Mouse (Mus musculus) embryonic facial prominence, embryonic 11.5 days (tissue): ENCODE results near the gene Gm6583. TPM values are rescaled to one million over a fixed set of nuclear protein-coding genes. Genes with fewer than 3 reads are reported as not detected.

ENCODE experiments used
- ATAC-seq: fragments of 200-750 bp; cut with Nextera tagmentation; replicated peaks from 2 replicates; pipeline ENCODE4 v1.8.0; 2017; ENCODE audit warnings: low read depth; ENCODE audit not compliant: insufficient number of reproducible peaks, low FRiP score, low TSS enrichment
- DNase-seq: peaks from one replicate; pipeline ENCODE4 v3.0.0-alpha.2; 2015; ENCODE audit warnings: low spot score
- H3K27ac ChIP-seq: fragments of 300-500 bp; sonication (generic); replicated peaks from 2 replicates; pipeline ENCODE4 v1.5.1; 2014; ENCODE audit warnings: mild to moderate bottlenecking, low read depth, low read length, control low read depth
- H3K27me3 ChIP-seq: fragments of 300-500 bp; sonication (generic); 2 replicates; pipeline ENCODE4 v1.6.1; 2014; ENCODE audit warnings: mild to moderate bottlenecking, low read length, moderate library complexity, mixed read lengths; ENCODE audit not compliant: control insufficient read depth, insufficient read depth
- H3K36me3 ChIP-seq: fragments of 300-500 bp; sonication (generic); replicated peaks from 2 replicates; pipeline ENCODE4 v1.6.1; 2014; ENCODE audit warnings: low read depth, mild to moderate bottlenecking, low read length, moderate library complexity, mixed read lengths; ENCODE audit not compliant: control insufficient read depth, insufficient read depth
- H3K4me1 ChIP-seq: fragments of 300-500 bp; sonication (generic); 2 replicates; pipeline ENCODE4 v1.6.1; 2014; ENCODE audit warnings: low read length, mixed read lengths; ENCODE audit not compliant: control insufficient read depth, insufficient read depth
- H3K4me2 ChIP-seq: fragments of 300-500 bp; sonication (generic); 2 replicates; pipeline ENCODE4 v1.6.1; 2014; ENCODE audit warnings: low read depth, mild to moderate bottlenecking, control low read depth, low read length, moderate library complexity
- H3K4me3 ChIP-seq: fragments of 300-500 bp; sonication (generic); 2 replicates; pipeline ENCODE4 v1.5.1; 2014; ENCODE audit warnings: low read depth, low read length, control low read depth
- H3K9ac ChIP-seq: fragments of 300-500 bp; sonication (generic); replicated peaks from 2 replicates; pipeline ENCODE4 v1.6.1; 2014; ENCODE audit warnings: mild to moderate bottlenecking, control low read depth, low read length
- H3K9me3 ChIP-seq: fragments of 300-500 bp; sonication (generic); replicated peaks from 2 replicates; pipeline ENCODE4 v1.6.1; 2016; ENCODE audit warnings: mild to moderate bottlenecking, low read length, inconsistent platforms, mixed read lengths; ENCODE audit not compliant: control insufficient read depth
- WGBS: fragments of 180-500 bp; shearing (Covaris S2); extraction: QIAGEN DNeasy Blood & Tissue Kit; methylation state at CpG from one replicate; pipeline ENCODE4 v1.1.7; 2014; 5-methylcytosine and 5-hydroxymethylcytosine counted together
- polyA plus RNA-seq: library from polyadenylated mRNA; unstranded; fragments of >200 nt; fragmentation: Nextera tagmentation; extraction: Ambion mirVana; gene quantifications from 2 replicates; pipeline ENCODE4 v1.2.1, GENCODE M21; 2014

Gm6583 gene
- polyA plus RNA-seq, 1 experiment from 2014 or later, result 0.08 TPM

- Histone ChIP-seq H3K4me3 (no peak overlapping the region), H3K36me3 (no peaks in the 10 kb centered on the region; the same call in 1 of the 2 replicates), H3K27ac (no peak overlapping the region), H3K27me3 (no peaks in the 10 kb centered on the region), H3K4me1 (peaks cover 4% of the 10 kb centered on the region), H3K9me3 (no peaks in the 10 kb centered on the region), H3K9ac (no peak overlapping the region), H3K4me2 (no peak overlapping the region)
- DNase-seq, result no peak
- ATAC-seq, result no peak
- WGBS, result 67% methylated on average over 27 of the region's 27 CpGs
Measured at GRCm38 (mm10) chr5:112391676-112392323, 36.0 kb upstream of the Gm6583 start.

- H3K27ac ChIP-seq, result no peak overlapping the region
- H3K36me3 ChIP-seq, result no peaks in the 10 kb centered on the region; the same call in 1 of the 2 replicates
- H3K4me1 ChIP-seq, result peaks cover 4% of the 10 kb centered on the region
- DNase-seq (no peak), ATAC-seq (no peak)
- H3K9ac ChIP-seq, result no peak overlapping the region
- H3K27me3 ChIP-seq, result no peaks in the 10 kb centered on the region
- no peak overlapping the region for H3K4me3 ChIP-seq
- H3K9me3 ChIP-seq, result no peaks in the 10 kb centered on the region
- H3K4me2 ChIP-seq, result no peak overlapping the region
- 49% methylated on average over 16 of the region's 16 CpGs for WGBS
Measured at GRCm38 (mm10) chr5:112391002-112391401, 35.2 kb upstream of the Gm6583 start.

GRCm38 (mm10) chr5:112389352-112389751 lies 33.5 kb upstream of the Gm6583 start:
- DNase-seq, result no peak
- ATAC-seq, result no peak
- Histone ChIP-seq H3K27me3 (no peaks in the 10 kb centered on the region), H3K9ac (no peak overlapping the region), H3K4me2 (no peak overlapping the region), H3K9me3 (no peaks in the 10 kb centered on the region), H3K27ac (no peak overlapping the region), H3K4me1 (peaks cover 4% of the 10 kb centered on the region), H3K36me3 (no peaks in the 10 kb centered on the region; the same call in 1 of the 2 replicates), H3K4me3 (no peak overlapping the region)
- 82% methylated on average over 9 of the region's 9 CpGs for WGBS

- Histone ChIP-seq H3K27me3 (no peaks in the 10 kb centered on the region), H3K4me3 (no peak overlapping the region), H3K4me2 (no peak overlapping the region), H3K9ac (no peak overlapping the region), H3K9me3 (no peaks in the 10 kb centered on the region), H3K27ac (no peak overlapping the region), H3K36me3 (no peaks in the 10 kb centered on the region; the same call in 1 of the 2 replicates), H3K4me1 (no peaks in the 10 kb centered on the region)
- 81% methylated on average over 2 of the region's 2 CpGs for WGBS
- DNase-seq, result no peak
- no peak; the same call in 1 of the 2 replicates for ATAC-seq
Measured at GRCm38 (mm10) chr5:112385973-112386372, 30.1 kb upstream of the Gm6583 start.

- Histone ChIP-seq H3K4me2 (no peak overlapping the region), H3K27me3 (no peaks in the 10 kb centered on the region), H3K36me3 (no peaks in the 10 kb centered on the region; the same call in 1 of the 2 replicates), H3K4me1 (no peaks in the 10 kb centered on the region), H3K9ac (no peak overlapping the region), H3K27ac (no peak overlapping the region), H3K4me3 (no peak overlapping the region), H3K9me3 (no peaks in the 10 kb centered on the region)
- 90% methylated on average over 13 of the region's 13 CpGs for WGBS
- no peak for ATAC-seq
- DNase-seq, result no peak
Measured at GRCm38 (mm10) chr5:112384805-112385472, 29.1 kb upstream of the Gm6583 start.

- no peaks in the 10 kb centered on the region for H3K4me1 ChIP-seq
- 68% methylated on average over 16 of the region's 17 CpGs for WGBS
- H3K4me3 ChIP-seq, result no peak overlapping the region
- H3K36me3 ChIP-seq, result peaks cover 2% of the 10 kb centered on the region
- H3K27ac ChIP-seq, result no peak overlapping the region; the same call in 1 of the 2 replicates
- DNase-seq (no peak), ATAC-seq (no peak)
- H3K9me3 ChIP-seq, result no peaks in the 10 kb centered on the region
- no peak overlapping the region for H3K9ac ChIP-seq
- H3K27me3 ChIP-seq, result no peaks in the 10 kb centered on the region
- H3K4me2 ChIP-seq, result no peak overlapping the region
Measured at GRCm38 (mm10) chr5:112382641-112383330, 27.0 kb upstream of the Gm6583 start.

GRCm38 (mm10) chr5:112382042-112382441 lies 26.2 kb upstream of the Gm6583 start:
- H3K27me3 ChIP-seq, result no peaks in the 10 kb centered on the region

GRCm38 (mm10) chr5:112381154-112381553 lies 25.3 kb upstream of the Gm6583 start:
- WGBS, result 83% methylated on average over 11 of the region's 11 CpGs
- no peak for DNase-seq
- Histone ChIP-seq H3K36me3 (peaks cover 2% of the 10 kb centered on the region), H3K27me3 (no peaks in the 10 kb centered on the region), H3K9me3 (no peaks in the 10 kb centered on the region), H3K4me1 (no peaks in the 10 kb centered on the region), H3K4me2 (no peak overlapping the region), H3K27ac (no peak overlapping the region), H3K9ac (no peak overlapping the region), H3K4me3 (no peak overlapping the region)
- ATAC-seq, result no peak

More at GRCm38 (mm10) chr5:112382042-112382441, 26.2 kb upstream of the Gm6583 start:
- no peaks in the 10 kb centered on the region for H3K9me3 ChIP-seq
- no peak overlapping the region for H3K9ac ChIP-seq
- DNase-seq (no peak), ATAC-seq (no peak; the same call in 1 of the 2 replicates)
- H3K36me3 ChIP-seq, result peaks cover 2% of the 10 kb centered on the region
- no peak overlapping the region for H3K4me3 ChIP-seq
- H3K27ac ChIP-seq, result no peak overlapping the region
- no peaks in the 10 kb centered on the region for H3K4me1 ChIP-seq
- 72% methylated on average over 8 of the region's 9 CpGs for WGBS
- H3K4me2 ChIP-seq, result no peak overlapping the region
